Mouse (Mus musculus): ENCODE measurements at regions not wholly inside any gene's neighbourhood (a gene's known extent, or its start where the extent isn't known, plus 50 kb on each side); places are given as distances from the start of the nearest gene placed in this dataset.
A peak's percentile ranks its signal among the peaks of the same experiment; 100 is the strongest.

GRCm38 (mm10) chr10:7295921-7296320 lies 83.9 kb upstream of the Cnksr3 start:
- no peak overlapping the region for H3K27ac ChIP-seq
- intact Hi-C loops (cut with DNase I): no loop called here
- no peak overlapping the region for H3K4me3 ChIP-seq
- TF ChIP-seq CTCF (IDR thresholded peaks at IDR 0.05): no peak
- DNase-seq (ENCODE audit: extremely low spot score in 1 of 2, low spot score in 2 of 2): no peak

GRCm38 (mm10) chr10:7293203-7293602 lies 81.2 kb upstream of the Cnksr3 start:
- TF ChIP-seq CTCF (IDR thresholded peaks at IDR 0.05): no peak
- intact Hi-C loops (cut with DNase I): no loop called here
- no peak for DNase-seq (ENCODE audit: extremely low spot score in 1 of 2, low spot score in 2 of 2)

GRCm38 (mm10) chr10:7289773-7290411 lies 77.9 kb upstream of the Cnksr3 start:
- Histone ChIP-seq H3K27ac (no peak overlapping the region), H3K4me3 (no peak overlapping the region)
- intact Hi-C loops (cut with DNase I): no loop called here
- no peak for TF ChIP-seq CTCF (IDR thresholded peaks at IDR 0.05)
- no peak for DNase-seq (ENCODE audit: extremely low spot score in 1 of 2, low spot score in 2 of 2)

More at GRCm38 (mm10) chr10:7293203-7293602, 81.2 kb upstream of the Cnksr3 start:
- H3K4me3 ChIP-seq: no peak overlapping the region
- no peak overlapping the region for H3K27ac ChIP-seq

GRCm38 (mm10) chr10:7285112-7285905 lies 73.3 kb upstream of the Cnksr3 start:
- H3K27ac ChIP-seq: no peak overlapping the region
- intact Hi-C loops (cut with DNase I): no loop called here
- no peak for DNase-seq (ENCODE audit: extremely low spot score in 1 of 2, low spot score in 2 of 2)
- no peak overlapping the region for H3K4me3 ChIP-seq
- TF ChIP-seq CTCF (IDR thresholded peaks at IDR 0.05): no peak

- DNase-seq (ENCODE audit: extremely low spot score in 1 of 2, low spot score in 2 of 2): no peak
- Histone ChIP-seq H3K27ac (no peak overlapping the region), H3K4me3 (no peak overlapping the region)
- intact Hi-C loops (cut with DNase I): no loop called here
- no peak for TF ChIP-seq CTCF (IDR thresholded peaks at IDR 0.05)
Observed at GRCm38 (mm10) chr10:7280429-7280828, 68.4 kb upstream of the Cnksr3 start.

- Histone ChIP-seq H3K27ac (no peak overlapping the region), H3K4me3 (no peak overlapping the region)
- DNase-seq (ENCODE audit: extremely low spot score in 1 of 2, low spot score in 2 of 2): no peak
- TF ChIP-seq CTCF (IDR thresholded peaks at IDR 0.05): no peak
- intact Hi-C loops (cut with DNase I): no loop called here
Observed at GRCm38 (mm10) chr10:7278820-7279219, 66.8 kb upstream of the Cnksr3 start.

GRCm38 (mm10) chr10:7275357-7275756 lies 63.3 kb upstream of the Cnksr3 start:
- H3K27ac ChIP-seq: no peak overlapping the region
- no peak for DNase-seq (ENCODE audit: extremely low spot score in 1 of 2, low spot score in 2 of 2)
- H3K4me3 ChIP-seq: no peak overlapping the region
- intact Hi-C loops (cut with DNase I): no loop called here
- TF ChIP-seq CTCF (IDR thresholded peaks at IDR 0.05): no peak

GRCm38 (mm10) chr10:7274422-7274821 lies 62.4 kb upstream of the Cnksr3 start:
- no peak for DNase-seq (ENCODE audit: extremely low spot score in 1 of 2, low spot score in 2 of 2)
- Histone ChIP-seq H3K4me3 (no peak overlapping the region), H3K27ac (no peak overlapping the region)
- no peak for TF ChIP-seq CTCF (IDR thresholded peaks at IDR 0.05)
- intact Hi-C loops (cut with DNase I): no loop called here

- no peak overlapping the region for H3K27ac ChIP-seq
- TF ChIP-seq CTCF (IDR thresholded peaks at IDR 0.05): no peak
- DNase-seq (ENCODE audit: extremely low spot score in 1 of 2, low spot score in 2 of 2): no peak
- no peak overlapping the region for H3K4me3 ChIP-seq
- intact Hi-C loops (cut with DNase I): no loop called here
Observed at GRCm38 (mm10) chr10:7271156-7271555, 59.1 kb upstream of the Cnksr3 start.

- TF ChIP-seq CTCF (IDR thresholded peaks at IDR 0.05): no peak
- DNase-seq (ENCODE audit: extremely low spot score in 1 of 2, low spot score in 2 of 2): peak in 1 of 2 experiments; percentile 15
- no peak overlapping the region for H3K27ac ChIP-seq
Observed at GRCm38 (mm10) chr10:7268386-7269033, 56.5 kb upstream of the Cnksr3 start.

GRCm38 (mm10) chr10:7267903-7268302 lies 55.9 kb upstream of the Cnksr3 start:
- intact Hi-C loops (cut with DNase I): no loop called here
- Histone ChIP-seq H3K4me3 (no peak overlapping the region), H3K27ac (no peak overlapping the region)
- no peak for TF ChIP-seq CTCF (IDR thresholded peaks at IDR 0.05)
- DNase-seq (ENCODE audit: extremely low spot score in 1 of 2, low spot score in 2 of 2): no peak

More at GRCm38 (mm10) chr10:7268386-7269033, 56.5 kb upstream of the Cnksr3 start:
- no peak overlapping the region for H3K4me3 ChIP-seq
- intact Hi-C loops (cut with DNase I): no loop called here

- DNase-seq (ENCODE audit: extremely low spot score in 1 of 2, low spot score in 2 of 2): no peak
- no peak overlapping the region for H3K27ac ChIP-seq
- no peak for TF ChIP-seq CTCF (IDR thresholded peaks at IDR 0.05)
- H3K4me3 ChIP-seq: no peak overlapping the region
- intact Hi-C loops (cut with DNase I): no loop called here
Observed at GRCm38 (mm10) chr10:7267106-7267505, 55.1 kb upstream of the Cnksr3 start.

Data from left cerebral cortex, adult 2 months (tissue).